Mouse (Mus musculus): ENCODE measurements around the gene Gm20403.
A peak's percentile ranks its signal among the peaks of the same experiment; 100 is the strongest.
"Not testable (repeated sequence)": the region's sequence is repeated elsewhere in the genome, so short reads cannot be mapped to it uniquely, and the experiment has no call there.

The Gm20403 gene

DNA sequence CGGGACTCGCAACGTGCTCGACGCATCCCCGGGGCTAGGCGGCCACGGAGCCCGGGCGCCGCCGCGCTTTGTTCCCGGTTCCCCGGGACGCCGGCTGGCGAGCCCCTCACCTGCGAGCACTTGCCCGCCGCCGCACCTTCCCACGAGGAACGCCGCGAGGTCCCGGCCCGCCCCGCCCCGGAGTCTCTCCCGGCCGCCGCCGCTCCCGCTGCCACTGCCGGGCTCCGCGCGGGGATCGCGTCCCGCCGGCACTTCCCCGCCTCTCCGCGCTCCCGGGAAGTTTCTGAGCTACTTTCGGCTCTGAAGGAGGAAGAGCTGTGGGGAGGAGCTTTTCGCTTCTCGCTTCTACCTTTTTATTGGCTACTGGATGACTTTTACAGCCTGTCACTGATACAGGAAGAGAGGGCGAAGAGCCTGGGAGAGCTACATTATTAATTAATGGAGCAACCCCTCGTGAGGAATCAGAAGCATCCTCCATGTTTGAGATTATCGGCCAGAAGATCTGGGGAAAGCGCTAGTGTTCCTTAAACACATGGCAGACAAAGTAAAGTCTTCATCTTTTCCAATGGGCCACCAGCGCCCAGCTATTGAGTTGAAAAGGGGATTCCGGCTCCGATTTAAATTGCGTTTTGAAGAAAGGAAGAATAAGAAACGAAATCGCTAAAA lies at the start of gene Gm20403:
Gene Gm20403 (minus strand): TSS at position 478 of the 666 bp plus-strand sequence.
- DNase-seq (ENCODE audit: low spot score), result peak; percentile 78

DNA sequence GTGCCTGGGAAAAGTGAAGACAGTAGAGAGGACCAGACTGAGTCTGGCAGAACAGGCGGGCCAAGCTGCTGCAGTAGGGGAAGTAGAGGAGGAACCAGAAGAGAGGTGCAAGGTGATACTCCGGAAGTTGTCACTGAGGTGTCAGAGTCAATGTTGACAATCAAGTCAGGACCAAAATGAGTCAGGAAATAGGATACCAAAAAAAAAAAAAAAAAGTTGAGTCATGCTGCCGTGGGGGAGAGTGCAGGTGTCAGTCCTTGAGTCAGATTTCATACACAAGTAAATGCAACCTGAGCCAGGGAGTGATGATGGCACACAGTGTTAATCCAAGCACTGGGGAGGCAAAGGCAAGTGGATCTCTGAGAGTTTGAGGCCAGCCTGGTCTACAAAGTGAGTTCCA lies 40.8 kb upstream of the Gm20403 start:
- no peak for DNase-seq (ENCODE audit: low spot score)

DNA sequence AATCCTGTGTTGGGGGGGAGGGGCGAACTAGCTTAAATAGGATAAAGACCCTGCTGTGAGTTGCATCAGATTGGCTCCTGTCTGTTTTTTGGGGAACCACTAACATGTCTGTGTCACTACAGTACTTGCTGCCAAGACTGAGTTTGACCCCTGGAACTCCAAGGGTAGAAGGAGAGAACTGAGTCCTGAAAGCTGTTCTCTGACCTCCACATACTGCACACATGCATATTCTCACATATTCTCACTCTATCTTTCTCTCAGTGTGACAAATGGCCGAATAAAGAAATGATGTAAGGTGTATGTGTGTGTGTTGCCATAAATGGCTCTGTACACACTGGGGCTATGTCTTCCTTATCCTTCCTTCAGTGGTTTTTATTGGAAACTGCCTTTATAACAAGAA lies 37.0 kb upstream of the Gm20403 start:
- no peak for DNase-seq (ENCODE audit: low spot score)

DNA sequence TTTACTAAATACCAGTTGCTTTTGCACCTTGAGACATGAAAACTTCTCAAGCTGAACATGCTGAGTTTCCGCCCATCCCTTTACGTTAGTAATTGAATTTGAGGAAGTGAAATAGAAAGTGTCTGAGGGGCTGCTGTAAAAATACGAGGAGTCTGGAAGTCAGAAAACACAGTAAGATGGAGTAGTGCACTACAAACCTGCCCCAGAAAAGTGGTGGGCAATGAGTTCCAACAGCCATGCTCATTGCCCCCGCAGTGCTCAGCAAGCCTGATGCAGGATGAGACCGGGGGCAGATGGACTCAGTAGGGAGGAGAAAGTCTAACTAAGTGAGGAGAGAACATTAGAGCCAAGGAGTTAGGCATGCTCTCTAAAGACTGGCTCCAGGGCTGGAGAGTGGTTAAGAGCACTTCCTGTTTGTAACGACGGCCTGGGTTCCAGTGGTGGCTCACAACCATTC lies 33.1 kb upstream of the Gm20403 start:
- no peak for DNase-seq (ENCODE audit: low spot score)

DNA sequence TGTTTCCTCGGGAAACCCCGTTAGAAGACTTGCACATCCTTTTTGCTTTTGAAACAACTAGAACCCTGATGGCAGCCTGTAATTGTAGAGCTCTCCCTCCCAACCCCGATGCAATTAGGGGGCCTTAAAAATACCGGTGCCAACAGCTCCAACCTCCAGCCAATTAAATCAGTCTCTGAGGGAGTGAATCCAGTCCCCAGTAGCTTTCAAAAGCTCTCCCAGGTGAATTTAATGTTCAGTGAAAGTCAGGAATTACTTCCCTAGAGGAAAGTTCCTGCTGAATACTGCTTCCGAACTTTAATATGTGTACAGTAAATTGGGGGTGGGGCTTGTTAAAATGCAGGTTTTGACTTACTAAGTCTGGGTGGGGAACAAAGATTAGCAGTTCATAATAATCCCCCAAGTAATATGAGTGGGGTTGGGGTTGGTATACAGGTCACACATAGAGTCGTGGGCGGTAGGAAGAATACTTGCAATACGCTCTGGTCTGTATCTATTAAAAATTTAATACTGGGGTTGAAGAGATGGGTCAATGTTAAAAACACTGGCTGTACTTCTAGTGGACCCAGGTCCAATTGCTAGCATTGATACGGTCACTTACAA lies 30.9 kb upstream of the Gm20403 start:
- DNase-seq (ENCODE audit: low spot score), result no peak

DNA sequence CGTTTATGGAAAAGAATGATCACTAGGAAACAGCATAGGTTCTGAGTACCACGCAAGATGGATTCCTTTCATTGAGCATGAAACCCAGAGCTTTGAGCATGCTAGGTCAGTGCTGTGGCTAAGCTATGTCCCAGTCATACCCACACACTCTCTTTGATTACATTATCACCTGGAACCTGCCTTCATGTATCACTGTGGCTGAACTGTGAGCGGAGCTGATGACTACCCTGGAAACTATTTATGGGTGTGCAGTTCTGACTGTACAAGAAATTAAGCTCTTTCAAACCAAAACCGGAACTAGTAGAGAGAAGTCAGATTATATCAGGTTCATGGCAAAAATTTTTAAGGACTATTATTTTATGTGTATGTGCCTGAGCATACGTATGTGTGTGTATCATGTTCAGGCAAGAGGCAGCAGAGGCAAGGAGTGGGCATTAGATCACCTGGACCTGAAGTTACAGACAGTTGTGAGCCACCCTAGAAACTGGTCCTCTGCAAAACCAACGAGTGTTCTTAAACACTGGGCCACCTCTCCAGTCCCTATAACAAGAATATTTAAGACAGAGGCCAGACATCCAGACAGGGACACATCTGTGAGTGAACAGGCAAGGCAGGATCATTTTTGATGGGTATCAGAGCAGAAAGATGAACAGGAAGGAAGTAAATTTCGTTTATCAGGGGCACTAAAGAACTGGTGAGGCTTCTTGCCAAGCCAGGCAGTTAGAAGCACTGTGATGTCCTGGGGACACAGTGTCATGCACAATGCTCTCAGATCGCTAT lies 30.2 kb upstream of the Gm20403 start:
- DNase-seq (ENCODE audit: low spot score), result peak; percentile 24

DNA sequence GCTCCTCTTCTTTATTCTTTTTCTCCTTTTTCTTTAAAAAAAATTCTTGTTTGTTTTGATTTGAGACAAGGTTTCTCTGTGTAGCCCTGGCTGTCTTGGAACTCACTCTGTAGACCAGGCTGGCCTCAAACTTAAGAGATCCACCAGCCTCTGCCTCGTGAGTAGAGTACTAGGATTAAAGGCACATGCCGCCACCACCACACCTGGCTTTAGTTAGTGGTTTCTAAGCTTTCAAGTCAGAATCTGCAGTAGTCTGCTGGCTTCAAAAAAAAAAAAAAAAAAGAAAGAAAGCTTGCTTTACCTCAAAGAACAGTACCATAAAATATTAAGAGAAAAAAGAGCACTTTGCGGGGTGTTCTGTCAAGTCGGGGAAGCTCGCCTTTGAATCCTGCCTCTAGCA lies 29.1 kb upstream of the Gm20403 start:
- DNase-seq (ENCODE audit: low spot score), result no peak

DNA sequence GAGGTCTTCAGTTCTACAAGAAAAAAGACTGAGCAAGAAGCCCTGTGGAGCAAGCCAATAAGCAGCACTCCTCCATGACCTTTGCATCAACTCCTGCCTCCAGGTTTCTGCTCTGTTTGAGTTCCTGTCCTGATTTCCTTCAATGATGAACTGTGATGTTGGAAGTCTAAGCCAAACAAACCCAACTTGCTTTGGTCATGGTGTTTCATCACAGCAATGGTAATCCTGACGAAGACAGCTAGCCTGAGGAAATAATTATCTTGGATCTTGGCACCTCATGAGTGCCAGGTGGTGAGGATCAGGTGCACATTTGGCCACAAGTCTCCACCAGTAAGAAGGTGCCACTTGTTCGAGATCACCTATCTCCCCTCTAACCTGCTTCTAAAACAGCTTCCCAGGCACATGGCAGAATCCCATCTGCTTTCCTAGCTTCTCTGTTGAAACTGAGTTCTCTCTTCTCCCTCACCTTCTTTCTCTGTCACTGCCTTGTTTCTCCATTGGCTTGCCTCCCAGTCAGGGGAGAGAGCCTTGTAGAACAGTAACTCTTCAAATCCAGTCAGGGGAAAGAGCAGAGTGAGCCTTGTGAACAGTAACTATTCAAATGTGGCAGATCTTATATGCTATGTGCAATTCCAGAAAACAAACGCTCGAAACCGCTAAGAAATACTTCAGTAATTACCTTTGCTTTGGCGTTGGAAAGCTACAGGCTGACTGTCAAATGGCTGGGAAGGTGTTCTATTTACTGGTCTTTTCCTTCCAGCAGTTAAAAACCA lies 27.5 kb upstream of the Gm20403 start, which contains the start of gene Baz1a:
Gene Baz1a (minus strand): TSS at position 723 of the 773 bp plus-strand sequence.
- DNase-seq (ENCODE audit: low spot score), result no peak

DNA sequence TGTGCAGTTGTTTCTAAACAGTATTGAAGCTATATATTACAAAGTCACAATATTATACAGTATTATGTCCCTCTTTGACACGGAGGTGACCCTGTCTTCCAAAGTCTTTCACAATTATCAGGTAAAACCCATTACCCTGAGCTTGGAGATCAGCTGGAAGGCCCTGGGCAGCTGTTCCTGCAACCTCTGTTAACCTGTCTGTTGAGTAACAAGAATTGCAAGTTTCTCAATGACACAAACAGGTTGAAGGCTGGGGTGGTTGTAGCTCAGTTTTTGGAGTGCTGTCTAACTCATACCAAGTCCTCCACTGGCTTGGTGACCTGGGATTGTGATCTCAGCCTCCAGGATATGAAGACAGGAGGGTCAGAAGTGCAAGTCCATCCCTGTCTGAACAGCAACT lies 26.7 kb upstream of the Gm20403 start:
- no peak for DNase-seq (ENCODE audit: low spot score)

DNA sequence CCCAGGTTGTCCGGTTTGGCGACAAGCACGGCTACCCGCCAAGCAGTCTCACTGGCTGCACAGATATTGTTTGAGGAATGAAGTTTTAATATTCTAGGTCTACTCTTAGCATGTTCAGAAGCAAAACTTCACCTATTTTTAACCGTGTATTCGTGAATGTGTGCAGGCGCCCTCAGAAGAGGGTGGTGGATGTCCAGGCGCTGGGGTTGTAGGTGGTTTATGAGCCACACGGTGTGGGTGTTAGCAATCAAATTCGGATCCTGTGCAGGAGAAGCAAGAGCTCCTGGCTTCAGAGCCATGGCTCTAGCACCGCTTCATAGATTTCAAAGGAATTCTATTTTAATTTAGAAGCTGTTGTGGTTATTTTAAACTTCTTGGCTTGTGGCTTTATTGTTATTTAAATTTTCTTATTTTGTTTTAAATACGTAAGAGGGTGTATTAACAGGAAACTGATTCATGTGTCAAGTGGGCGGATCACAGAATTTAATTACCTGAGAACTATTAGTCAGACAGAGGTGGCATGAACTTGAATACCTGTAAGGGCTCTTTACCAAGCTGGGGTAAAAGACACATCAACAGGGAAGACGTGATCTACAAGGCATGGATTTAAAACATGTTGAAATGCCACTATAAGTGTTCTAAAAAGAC lies 21.2 kb upstream of the Gm20403 start:
- DNase-seq (ENCODE audit: low spot score), result no peak

DNA sequence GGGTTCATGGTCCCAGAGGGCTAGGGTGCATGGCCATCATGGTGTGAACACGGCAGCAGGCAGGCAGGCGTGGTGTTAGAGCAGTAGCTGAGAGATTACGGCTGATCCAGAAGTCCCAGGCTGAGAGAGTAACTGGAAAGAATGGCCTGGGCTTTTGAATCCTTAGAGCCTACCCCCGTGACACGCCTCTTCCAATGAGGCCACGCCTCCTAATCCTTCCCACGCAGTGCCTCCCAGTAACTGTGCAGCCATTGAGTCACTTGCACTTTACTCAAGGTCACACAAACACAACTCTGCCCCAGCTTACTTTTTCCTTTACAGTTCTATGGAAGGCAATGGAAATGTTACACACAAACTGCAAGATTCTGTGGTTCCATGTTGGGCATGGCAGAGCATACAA lies 19.7 kb upstream of the Gm20403 start:
- no peak for DNase-seq (ENCODE audit: low spot score)

DNA sequence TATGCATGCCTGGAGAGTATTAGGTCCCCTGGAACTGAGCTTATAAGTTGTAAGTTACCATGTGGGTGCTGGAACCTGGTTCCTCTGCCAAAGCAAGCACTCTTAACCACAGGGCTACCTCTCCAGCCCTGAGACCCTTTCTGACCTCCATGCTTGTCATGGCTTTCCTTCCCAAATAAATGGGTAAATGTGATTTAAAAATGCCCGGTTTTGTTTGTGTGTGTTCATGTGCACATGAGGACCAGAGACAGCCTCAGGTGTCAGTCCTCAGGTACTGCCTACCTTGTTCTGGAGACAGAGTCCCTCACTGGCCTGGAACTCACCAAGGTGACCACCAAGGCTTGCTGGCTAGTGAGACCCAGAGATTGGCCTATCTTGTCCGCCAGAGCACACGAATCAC lies 18.1 kb upstream of the Gm20403 start:
- DNase-seq (ENCODE audit: low spot score), result no peak

DNA sequence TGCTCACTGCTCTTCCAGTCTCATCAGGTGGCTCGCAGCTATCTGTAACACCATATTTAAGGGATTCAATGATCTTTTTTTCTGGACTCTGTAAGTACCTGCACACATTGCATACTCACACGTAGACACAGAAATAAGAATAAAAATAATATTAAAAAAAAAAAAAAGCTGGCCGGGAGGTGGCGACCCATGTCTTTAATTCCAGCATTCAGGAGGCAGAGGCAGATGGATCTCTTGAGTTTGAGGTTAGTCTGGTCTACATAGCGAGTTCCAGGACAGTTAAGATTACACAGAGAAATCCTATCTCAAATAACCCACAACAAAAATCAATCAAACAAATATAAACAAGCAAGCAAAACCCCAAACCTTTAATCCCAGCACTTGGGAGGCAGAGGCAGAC lies 17.5 kb upstream of the Gm20403 start:
- no peak for DNase-seq (ENCODE audit: low spot score)

DNA sequence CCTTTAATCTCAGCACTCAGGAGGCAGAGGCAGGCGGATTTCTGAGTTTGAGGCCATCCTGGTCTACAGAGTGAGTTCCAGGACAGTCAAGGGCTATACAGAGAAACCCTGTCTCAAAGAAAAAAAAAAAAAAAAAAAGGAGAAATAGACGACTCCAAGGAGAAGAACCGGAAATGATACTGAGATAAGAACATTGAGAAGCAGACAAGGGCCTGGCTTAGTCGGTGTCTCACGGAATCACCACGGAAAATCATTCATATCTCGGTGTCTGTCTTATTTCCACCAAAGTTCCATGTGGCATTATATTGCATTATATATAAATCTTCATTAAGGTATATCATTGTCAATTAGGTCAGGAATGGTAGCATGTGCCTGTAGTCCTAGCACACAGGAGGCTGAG lies 16.2 kb upstream of the Gm20403 start:
- DNase-seq (ENCODE audit: low spot score), result not testable (repeated sequence)

DNA sequence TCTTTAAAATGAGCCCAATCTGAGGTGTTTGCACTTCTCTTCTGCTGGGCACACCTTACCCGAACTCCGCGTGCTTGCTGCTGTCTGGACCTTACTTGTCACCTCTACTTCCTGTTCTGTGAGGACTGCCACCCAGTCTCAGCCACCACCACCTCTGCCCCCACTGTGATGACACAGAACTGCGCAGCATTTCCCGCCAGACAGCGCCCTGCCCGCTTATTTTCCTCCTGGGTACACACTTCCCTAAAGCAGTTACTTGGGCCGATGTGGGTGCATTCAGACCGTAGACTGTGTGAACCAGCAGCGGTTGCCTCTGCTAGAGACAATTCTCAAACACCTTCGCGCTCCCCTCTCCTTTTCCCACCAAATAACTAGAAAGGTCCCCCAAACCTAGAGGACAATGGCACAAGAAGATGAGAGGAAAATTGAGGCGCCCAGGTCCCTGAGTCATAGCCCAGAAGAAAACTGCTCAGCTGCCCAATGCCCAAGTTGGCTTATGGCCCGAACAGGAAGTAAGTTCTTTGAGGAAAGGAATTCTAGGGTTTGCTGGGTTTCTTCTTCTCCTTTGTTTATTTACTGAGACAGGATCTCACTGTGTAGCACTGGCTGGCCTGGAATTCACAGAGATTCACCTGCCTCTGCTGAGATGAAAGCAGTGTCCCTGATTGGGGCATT lies 12.8 kb upstream of the Gm20403 start:
- DNase-seq (ENCODE audit: low spot score), result no peak

DNA sequence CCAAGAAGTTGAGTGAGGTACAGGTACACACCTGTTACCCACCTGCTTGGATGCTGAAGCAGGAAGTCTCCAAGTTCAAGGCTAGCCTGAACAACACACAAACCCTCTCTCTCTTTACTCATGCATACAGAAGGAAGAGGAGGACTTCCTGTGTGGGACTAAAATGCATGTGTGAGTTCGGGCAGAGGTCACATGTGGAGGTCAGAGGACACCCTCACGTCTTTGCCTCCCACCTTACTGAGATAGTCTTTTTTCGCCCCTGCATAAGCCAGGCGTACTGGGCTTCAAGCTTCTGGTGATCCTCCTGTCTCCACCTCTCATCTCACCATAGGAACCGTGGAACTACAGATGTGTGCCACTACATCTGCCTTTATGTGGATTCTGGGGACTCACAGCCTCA lies 12.1 kb upstream of the Gm20403 start:
- DNase-seq (ENCODE audit: low spot score), result no peak

DNA sequence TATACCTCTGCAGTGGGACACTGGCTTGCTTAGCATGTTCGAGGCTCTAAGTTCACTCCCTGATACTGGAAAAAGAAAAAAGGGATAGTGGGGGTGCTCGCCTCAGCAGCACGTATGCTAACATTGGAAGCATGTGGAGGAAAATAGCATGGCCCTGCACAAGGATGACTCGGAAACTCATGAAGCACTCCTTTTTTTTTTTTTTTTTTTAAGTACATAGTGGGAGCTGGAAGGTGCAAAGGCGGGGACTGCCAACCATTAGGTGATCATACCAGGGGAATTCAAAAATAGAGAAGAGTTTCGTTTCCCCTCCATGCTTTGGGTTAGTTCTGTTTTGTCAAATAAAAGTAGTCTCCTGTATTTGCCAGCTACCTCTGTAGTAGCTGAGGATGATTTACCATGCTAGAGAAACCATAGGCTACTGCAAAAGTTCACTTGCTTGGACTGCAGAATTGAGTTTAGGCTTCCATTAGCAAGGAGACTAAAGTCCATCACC lies 10.7 kb upstream of the Gm20403 start:
- no peak for DNase-seq (ENCODE audit: low spot score)

DNA sequence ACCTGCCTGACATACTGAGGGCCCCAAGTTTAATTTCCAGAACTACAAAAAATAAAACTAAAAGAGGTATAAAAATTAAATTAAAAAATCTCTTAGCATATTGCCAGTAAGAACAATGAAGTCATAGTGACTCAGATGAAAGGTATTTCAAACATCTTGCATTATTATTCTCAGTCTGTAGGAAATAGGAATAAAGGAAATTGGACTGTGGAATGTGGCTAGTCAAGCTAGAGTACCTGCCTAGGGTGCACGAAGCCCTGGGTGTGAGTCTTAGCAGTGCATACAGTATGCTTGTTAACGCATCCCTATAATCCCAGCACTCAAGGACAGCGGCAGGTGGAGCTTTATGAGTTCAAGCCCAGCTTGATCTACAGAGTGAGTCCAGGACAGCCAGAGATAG lies 9.6 kb upstream of the Gm20403 start:
- DNase-seq (ENCODE audit: low spot score), result no peak

DNA sequence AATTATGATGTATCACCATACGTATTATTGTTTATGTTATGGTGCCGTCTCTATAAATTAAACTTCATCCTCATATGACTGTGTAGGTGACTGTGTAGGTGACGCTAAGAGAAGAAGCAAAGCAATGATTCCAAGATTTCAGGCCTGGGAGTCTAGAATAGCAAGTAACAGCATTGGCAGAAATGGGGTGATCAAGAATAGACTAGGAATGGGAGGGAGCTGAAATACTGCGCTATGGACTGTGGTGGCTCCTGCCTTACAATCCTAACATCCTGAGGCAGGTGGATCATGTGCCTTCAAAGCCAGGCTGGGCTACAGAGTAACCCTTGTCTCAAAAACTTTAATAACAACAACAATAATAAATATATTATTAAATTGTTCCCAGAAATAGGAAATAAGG lies 8.1 kb upstream of the Gm20403 start:
- no peak for DNase-seq (ENCODE audit: low spot score)

DNA sequence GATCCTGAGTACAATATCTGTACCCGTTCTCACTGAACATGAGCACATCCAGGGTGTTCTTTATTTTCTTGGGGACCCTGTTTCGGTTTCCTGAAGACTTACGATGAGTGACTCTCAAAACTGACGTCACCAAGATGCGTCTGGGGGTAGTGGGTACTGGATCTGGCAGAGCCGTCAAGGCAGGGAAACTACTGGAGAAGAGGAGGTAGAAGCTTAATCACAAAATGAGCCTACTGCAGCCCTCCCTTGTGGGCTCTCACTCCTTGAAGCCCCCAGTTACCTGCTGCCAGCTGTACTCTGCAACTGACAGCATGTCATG lies 7.7 kb upstream of the Gm20403 start:
- peak; percentile 28 for DNase-seq (ENCODE audit: low spot score)
